Mouse (Mus musculus) granulocyte monocyte progenitor cell, adult 5-6 weeks (primary cell): ENCODE measurements at regions not wholly inside any gene's neighbourhood (a gene's known extent, or its start where the extent isn't known, plus 50 kb on each side); places are given as distances from the start of the nearest gene placed in this dataset.

Experiments used
- ATAC-seq: replicated peaks from 2 replicates; pipeline ENCODE4 v1.8.0; 2016; ENCODE audit warnings: mild to moderate bottlenecking, moderate TSS enrichment, inconsistent platforms; ENCODE audit not compliant: poor library complexity, severe bottlenecking

- ATAC-seq, result no peak
Measured at GRCm38 (mm10) chr15:93656713-93657112, 61.0 kb upstream of the Prickle1 start.

GRCm38 (mm10) chr15:93655743-93656142 lies 60.1 kb upstream of the Prickle1 start:
- no peak for ATAC-seq

GRCm38 (mm10) chr15:93655243-93655642 lies 59.6 kb upstream of the Prickle1 start:
- ATAC-seq, result no peak

GRCm38 (mm10) chr15:93653378-93653777 lies 57.7 kb upstream of the Prickle1 start:
- ATAC-seq, result no peak

GRCm38 (mm10) chr15:93650981-93651757 lies 55.5 kb upstream of the Prickle1 start:
- no peak for ATAC-seq

GRCm38 (mm10) chr15:93650009-93650522 lies 54.4 kb upstream of the Prickle1 start:
- no peak for ATAC-seq

- no peak for ATAC-seq
Measured at GRCm38 (mm10) chr15:93648646-93649045, 53.0 kb upstream of the Prickle1 start.

GRCm38 (mm10) chr15:93646820-93647219 lies 51.1 kb upstream of the Prickle1 start:
- no peak for ATAC-seq

- no peak for ATAC-seq
Measured at GRCm38 (mm10) chr15:93645950-93646349, 50.3 kb upstream of the Prickle1 start.
